Mouse (Mus musculus) bone marrow, adult 2 months (tissue): ENCODE results near the gene Tbccd1.

Source experiments
- CTCF ChIP-seq: fragments of 200-500 bp; IDR thresholded peaks from 2 replicates; pipeline ENCODE4 v1.5.1; 2011; ENCODE audit warnings: low read length, control low read depth; ENCODE audit not compliant: control insufficient read depth, insufficient read depth
- POLR2A ChIP-seq: fragments of 200-500 bp; IDR thresholded peaks from 2 replicates; pipeline ENCODE4 v1.6.1; 2011; ENCODE audit warnings: low read depth, mild to moderate bottlenecking, control low read depth, low read length, borderline replicate concordance; ENCODE audit not compliant: control insufficient read depth

DNA sequence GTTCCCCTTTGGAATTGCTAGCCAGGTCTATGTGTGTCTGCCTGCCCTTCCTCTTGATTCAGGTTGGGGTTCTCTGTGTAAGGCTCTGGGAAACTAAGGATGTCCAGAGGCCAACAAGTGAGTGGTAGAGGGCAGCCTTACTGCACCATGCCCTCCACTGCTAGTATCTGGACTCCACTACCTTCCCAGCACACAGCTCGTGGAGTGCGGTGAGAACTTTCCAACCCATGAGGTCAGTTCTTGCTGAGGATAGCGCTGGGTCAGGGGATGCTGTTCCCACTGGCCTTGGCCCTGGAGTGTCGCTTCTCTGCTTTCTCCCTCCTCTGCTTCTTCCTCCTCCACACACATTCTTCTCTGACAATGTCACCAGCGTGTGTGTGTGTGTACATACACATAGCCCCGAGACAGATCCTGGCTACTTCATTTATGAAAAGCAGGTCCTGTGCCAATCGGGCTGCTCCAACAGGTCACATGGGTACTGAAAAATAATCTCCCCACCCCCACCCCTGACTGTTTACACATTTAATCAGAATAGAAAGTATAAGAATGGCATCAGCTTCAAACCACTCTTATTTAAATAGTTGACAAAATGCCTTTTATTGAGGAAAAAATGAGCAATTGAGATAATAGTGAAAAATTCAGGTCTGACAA, 22.6 kb upstream of the Tbccd1 start:
- TF ChIP-seq CTCF (no peak), POLR2A (no peak)
